Mouse (Mus musculus) hindbrain, embryonic 14.5 days (tissue): ENCODE results near the gene Sstr2. TPM values are rescaled to one million over a fixed set of nuclear protein-coding genes. Genes with fewer than 3 reads are reported as not detected.
"Not testable (repeated sequence)": the region's sequence is repeated elsewhere in the genome, so short reads cannot be mapped to it uniquely, and the experiment has no call there.

Source experiments
- ATAC-seq: fragments of 200-750 bp; cut with Nextera tagmentation; 2 replicates; pipeline ENCODE4 v1.8.0; 2017; ENCODE audit warnings: moderate number of reproducible peaks, mild to moderate bottlenecking, moderate TSS enrichment, moderate library complexity; ENCODE audit not compliant: low FRiP score
- DNase-seq: peaks from one replicate; pipeline ENCODE4 v3.0.0-alpha.2; 2015; ENCODE audit warnings: low spot score
- H3K27ac ChIP-seq: fragments of 300-500 bp; sonication (generic); 2 replicates; pipeline ENCODE4 v1.5.1; 2014; ENCODE audit warnings: mild to moderate bottlenecking, moderate library complexity
- H3K27me3 ChIP-seq: fragments of 300-500 bp; sonication (generic); 2 replicates; pipeline ENCODE4 v1.6.1; 2014; ENCODE audit warnings: mild to moderate bottlenecking, low read length, mixed read lengths; ENCODE audit not compliant: control insufficient read depth, insufficient read depth
- H3K36me3 ChIP-seq: fragments of 300-500 bp; sonication (generic); replicated peaks from 2 replicates; pipeline ENCODE4 v1.6.1; 2014; ENCODE audit not compliant: control insufficient read depth, insufficient read depth
- H3K4me1 ChIP-seq: fragments of 300-500 bp; sonication (generic); replicated peaks from 2 replicates; pipeline ENCODE4 v1.6.1; 2014; ENCODE audit warnings: antibody characterized with exemption, low read length, mixed read lengths; ENCODE audit not compliant: control insufficient read depth, insufficient read depth
- H3K4me2 ChIP-seq: fragments of 300-500 bp; sonication (generic); replicated peaks from 2 replicates; pipeline ENCODE4 v1.6.1; 2014; ENCODE audit warnings: mild to moderate bottlenecking, moderate library complexity
- H3K4me3 ChIP-seq: fragments of 300-500 bp; sonication (generic); replicated peaks from 2 replicates; pipeline ENCODE4 v1.5.1; 2014; ENCODE audit warnings: mild to moderate bottlenecking, low read length
- H3K9ac ChIP-seq: fragments of 300-500 bp; sonication (generic); 2 replicates; pipeline ENCODE4 v1.6.1; 2014
- H3K9me3 ChIP-seq: fragments of 300-500 bp; sonication (generic); 2 replicates; pipeline ENCODE4 v1.6.1; 2016; ENCODE audit warnings: low read length; ENCODE audit not compliant: control insufficient read depth
- WGBS: fragments of 180-500 bp; shearing (Covaris S2); extraction: QIAGEN DNeasy Blood & Tissue Kit; methylation state at CpG from one replicate; pipeline ENCODE4 v1.1.7; 2014; 5-methylcytosine and 5-hydroxymethylcytosine counted together
- polyA plus RNA-seq: library from polyadenylated mRNA; unstranded; fragments of >200 nt; fragmentation: Nextera tagmentation; extraction: Ambion mirVana; gene quantifications from 2 replicates; pipeline ENCODE4 v1.2.1, GENCODE M21; 2014

The Sstr2 gene
- polyA plus RNA-seq, 1 experiment from 2014 or later, result 19.4 TPM

- not testable (repeated sequence) for H3K9me3 ChIP-seq, DNase-seq, H3K27ac ChIP-seq, H3K4me2 ChIP-seq, ATAC-seq, H3K4me3 ChIP-seq, H3K9ac ChIP-seq, H3K4me1 ChIP-seq, H3K27me3 ChIP-seq
- whole genome bisulfite sequencing, result 99% methylated on average over 3 of the region's 3 CpGs
- peaks cover 92% of the 10 kb centered on the region for H3K36me3 ChIP-seq
Measured at GRCm38 (mm10) chr11:113660213-113660612, 41.1 kb downstream of the Sstr2 start.

GRCm38 (mm10) chr11:113660940-113661339 lies 41.8 kb downstream of the Sstr2 start:
- Histone ChIP-seq H3K36me3 (peaks cover 85% of the 10 kb centered on the region), H3K9me3 (no peaks in the 10 kb centered on the region), H3K4me1 (0 out of 2 replicates have a peak, but pooled peaks cover 4% of the 10 kb centered on the region), H3K27ac (no peak overlapping the region), H3K27me3 (no peaks in the 10 kb centered on the region), H3K9ac (no peak overlapping the region), H3K4me3 (no peak overlapping the region), H3K4me2 (no peak overlapping the region)
- ATAC-seq, result no peak
- WGBS, result 95% methylated on average over 11 of the region's 11 CpGs
- DNase-seq, result no peak

GRCm38 (mm10) chr11:113661835-113662351 lies 42.8 kb downstream of the Sstr2 start:
- Histone ChIP-seq H3K9ac (no peak overlapping the region), H3K4me1 (0 out of 2 replicates have a peak, but pooled peaks cover 3% of the 10 kb centered on the region), H3K4me2 (no peak overlapping the region), H3K36me3 (peaks cover 75% of the 10 kb centered on the region), H3K9me3 (no peaks in the 10 kb centered on the region), H3K27me3 (no peaks in the 10 kb centered on the region), H3K4me3 (no peak overlapping the region), H3K27ac (no peak overlapping the region)
- no peak for ATAC-seq
- no peak for DNase-seq
- 94% methylated on average over 18 of the region's 18 CpGs for WGBS

GRCm38 (mm10) chr11:113664279-113664678 lies 45.1 kb downstream of the Sstr2 start:
- no peak for DNase-seq
- Histone ChIP-seq H3K27me3 (no peaks in the 10 kb centered on the region), H3K9me3 (no peaks in the 10 kb centered on the region), H3K27ac (no peak overlapping the region), H3K4me2 (no peak overlapping the region), H3K9ac (no peak overlapping the region), H3K4me3 (no peak overlapping the region), H3K36me3 (peaks cover 51% of the 10 kb centered on the region), H3K4me1 (no peaks in the 10 kb centered on the region)
- no peak for ATAC-seq
- WGBS, result 62% methylated on average over 2 of the region's 2 CpGs

GRCm38 (mm10) chr11:113666205-113666604 lies 47.1 kb downstream of the Sstr2 start:
- WGBS, result 76% methylated on average over 6 of the region's 6 CpGs
- H3K27me3 ChIP-seq, result no peaks in the 10 kb centered on the region

GRCm38 (mm10) chr11:113666648-113667047 lies 47.5 kb downstream of the Sstr2 start:
- H3K36me3 ChIP-seq, result peaks cover 37% of the 10 kb centered on the region
- no peak overlapping the region for H3K4me3 ChIP-seq
- WGBS, result 68% methylated on average over 10 of the region's 10 CpGs
- no peaks in the 10 kb centered on the region for H3K9me3 ChIP-seq
- H3K4me2 ChIP-seq, result no peak overlapping the region
- ATAC-seq (no peak), DNase-seq (no peak)
- H3K27ac ChIP-seq, result no peak overlapping the region
- no peak overlapping the region for H3K9ac ChIP-seq
- H3K27me3 ChIP-seq, result no peaks in the 10 kb centered on the region
- no peaks in the 10 kb centered on the region for H3K4me1 ChIP-seq

More at GRCm38 (mm10) chr11:113666205-113666604, 47.1 kb downstream of the Sstr2 start:
- H3K27ac ChIP-seq, result no peak overlapping the region
- H3K9ac ChIP-seq, result no peak overlapping the region
- no peaks in the 10 kb centered on the region for H3K4me1 ChIP-seq
- ATAC-seq (no peak), DNase-seq (no peak)
- H3K4me2 ChIP-seq, result no peak overlapping the region
- H3K4me3 ChIP-seq, result no peak overlapping the region
- H3K36me3 ChIP-seq, result peaks cover 38% of the 10 kb centered on the region
- no peaks in the 10 kb centered on the region for H3K9me3 ChIP-seq

- Histone ChIP-seq H3K4me1 (no peaks in the 10 kb centered on the region), H3K4me3 (no peak overlapping the region), H3K36me3 (peaks cover 36% of the 10 kb centered on the region), H3K9ac (no peak overlapping the region), H3K9me3 (no peaks in the 10 kb centered on the region), H3K4me2 (no peak overlapping the region), H3K27ac (no peak overlapping the region), H3K27me3 (no peaks in the 10 kb centered on the region)
- 73% methylated on average over 2 of the region's 2 CpGs for WGBS
- no peak for DNase-seq
- no peak for ATAC-seq
Measured at GRCm38 (mm10) chr11:113667122-113667521, 48.0 kb downstream of the Sstr2 start.

- Histone ChIP-seq H3K27ac (no peak overlapping the region), H3K4me1 (no peaks in the 10 kb centered on the region), H3K4me2 (no peak overlapping the region), H3K4me3 (no peak overlapping the region), H3K9me3 (no peaks in the 10 kb centered on the region), H3K36me3 (peaks cover 35% of the 10 kb centered on the region), H3K27me3 (no peaks in the 10 kb centered on the region), H3K9ac (no peak overlapping the region)
- DNase-seq (no peak), ATAC-seq (no peak)
- WGBS, result 91% methylated on average over 4 of the region's 4 CpGs
Measured at GRCm38 (mm10) chr11:113667704-113668103, 48.6 kb downstream of the Sstr2 start.

- 92% methylated on average over 5 of the region's 5 CpGs for WGBS
- Histone ChIP-seq H3K27me3 (no peaks in the 10 kb centered on the region), H3K9me3 (no peaks in the 10 kb centered on the region), H3K36me3 (peaks cover 34% of the 10 kb centered on the region), H3K27ac (no peak overlapping the region), H3K4me1 (no peaks in the 10 kb centered on the region), H3K4me2 (no peak overlapping the region), H3K9ac (no peak overlapping the region), H3K4me3 (no peak overlapping the region)
- ATAC-seq (no peak), DNase-seq (no peak)
Measured at GRCm38 (mm10) chr11:113668857-113669256, 49.7 kb downstream of the Sstr2 start.

GRCm38 (mm10) chr11:113669711-113670110 lies 50.6 kb downstream of the Sstr2 start:
- Histone ChIP-seq H3K27me3 (no peaks in the 10 kb centered on the region), H3K4me1 (no peaks in the 10 kb centered on the region), H3K27ac (no peak overlapping the region), H3K9ac (no peak overlapping the region), H3K9me3 (no peaks in the 10 kb centered on the region), H3K4me2 (no peak overlapping the region), H3K4me3 (no peak overlapping the region), H3K36me3 (peaks cover 36% of the 10 kb centered on the region)
- 82% methylated on average over 4 of the region's 4 CpGs for WGBS
- ATAC-seq (no peak), DNase-seq (no peak)
